Mouse (Mus musculus) lung, postnatal 4 days (tissue): ENCODE data around the gene Olfr1349.
"Not testable (repeated sequence)": the region's sequence is repeated elsewhere in the genome, so short reads cannot be mapped to it uniquely, and the experiment has no call there.

Experiments
- DNase-seq, 2 experiments: peaks; one replicate each; pipeline ENCODE4 v3.0.0; 2021

Olfr1349 gene

DNA sequence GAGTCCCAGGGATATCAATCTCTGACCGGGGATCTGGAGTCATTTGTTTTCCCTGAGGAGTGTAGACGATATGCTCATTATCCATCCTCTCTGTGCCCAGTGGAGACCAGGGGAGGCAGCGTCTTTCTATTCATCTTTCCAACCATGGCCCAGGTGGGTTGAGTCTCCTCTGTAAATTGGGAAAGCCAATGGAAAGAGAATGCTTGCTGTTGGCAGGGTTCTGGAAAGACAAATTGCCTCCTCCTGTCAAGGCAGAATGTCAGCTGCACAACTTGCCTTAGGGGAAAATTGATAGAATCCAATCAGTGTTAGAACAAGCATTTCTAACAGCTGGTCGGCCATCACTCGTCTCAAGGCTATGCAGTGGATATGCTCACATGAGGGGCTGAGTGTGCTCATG, at the start of gene Olfr1349:
Gene Olfr1349 (minus strand): TSS at position 101 of the 400 bp plus-strand sequence.
- no peak for DNase-seq

- DNase-seq, result no peak
Measured at GRCm38 (mm10) chr7:6564541-6564940, 41.8 kb upstream of the Olfr1349 start, which contains the start of gene Olfr1350. Gene Olfr1350 (plus strand): TSS chr7:6564841.

GRCm38 (mm10) chr7:6526141-6526540, 3.4 kb upstream of the Olfr1349 start:
- DNase-seq, result no peak

DNA sequence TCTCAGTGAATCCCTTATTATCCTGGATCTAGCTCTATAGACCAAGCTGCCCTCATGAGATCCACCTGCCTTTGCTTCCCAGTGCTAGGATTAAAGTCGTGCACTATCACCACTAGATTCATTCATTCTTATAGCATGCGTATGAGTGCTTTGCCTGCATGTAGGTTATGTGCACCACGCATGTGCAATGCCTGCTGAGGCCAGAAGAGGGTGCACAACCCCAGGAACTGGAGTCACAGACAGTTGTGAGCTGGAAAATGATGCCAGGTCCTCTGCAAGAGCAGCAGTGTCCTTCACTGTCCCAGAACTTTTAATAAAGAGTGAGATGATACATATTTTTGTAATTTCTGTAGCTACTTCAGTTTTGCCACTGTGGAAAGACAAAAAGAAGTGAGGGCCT, 2.3 kb upstream of the Olfr1349 start:
- DNase-seq, result no peak

DNA sequence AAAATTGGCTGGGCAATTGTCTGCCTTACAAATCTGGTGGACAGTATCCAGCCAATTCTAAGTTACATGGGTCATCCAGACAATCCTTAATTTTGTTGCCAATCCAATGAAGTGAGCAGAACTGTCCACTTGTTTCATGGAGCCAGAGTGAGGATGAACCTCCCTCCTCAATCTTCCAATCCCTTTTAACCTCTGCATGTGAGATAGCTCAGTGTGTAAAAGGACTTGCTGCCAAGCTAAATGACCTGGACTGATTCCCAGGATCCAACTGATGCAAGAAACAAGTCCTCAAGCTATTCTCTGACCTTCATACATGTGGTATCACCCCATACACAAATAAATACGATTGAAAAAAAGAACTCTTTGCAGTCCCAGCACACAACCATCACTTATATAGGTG, 1.1 kb downstream of the Olfr1349 start:
- no peak for DNase-seq

- no peak for DNase-seq
Measured at GRCm38 (mm10) chr7:6508648-6509047, 14.1 kb downstream of the Olfr1349 start, which contains the start of gene Olfr1348. Gene Olfr1348 (minus strand): TSS chr7:6508748.

GRCm38 (mm10) chr7:6499655-6500054, 23.1 kb downstream of the Olfr1349 start, which contains the start of gene Olfr1347:
Gene Olfr1347 (minus strand): TSS chr7:6499755.
- no peak for DNase-seq

- DNase-seq, result no peak
Measured at GRCm38 (mm10) chr7:6486841-6487240, 35.9 kb downstream of the Olfr1349 start, which contains the start of gene Olfr5. Gene Olfr5 (minus strand): TSS chr7:6486941.

DNA sequence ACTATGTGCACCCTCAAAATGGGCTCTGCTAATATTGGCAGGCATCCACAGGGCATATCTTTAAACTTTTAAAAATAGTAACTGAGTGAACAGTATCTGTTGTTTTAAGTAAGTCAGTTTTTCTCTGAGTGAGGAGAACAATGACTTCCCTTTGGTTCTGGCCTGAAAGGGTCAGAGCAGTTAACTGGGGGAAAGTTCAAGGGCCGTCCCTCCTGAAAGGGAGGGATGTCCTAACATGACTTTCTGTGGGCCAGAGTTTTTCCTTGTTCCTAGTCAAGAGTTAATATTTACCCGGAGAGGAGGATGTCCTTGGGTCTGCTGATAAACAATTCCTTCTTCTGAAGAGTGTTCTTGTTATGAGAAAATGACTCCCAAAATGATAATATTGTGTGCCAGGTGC, 45.1 kb downstream of the Olfr1349 start:
- DNase-seq, result not testable (repeated sequence)

- DNase-seq, result no peak
Measured at GRCm38 (mm10) chr7:6466951-6467350, 55.8 kb downstream of the Olfr1349 start, which contains the start of gene Olfr1346. Gene Olfr1346 (plus strand): TSS chr7:6467101.
